Mouse (Mus musculus) CH12.LX (cell line): Measurements from ENCODE around the gene Rpn2. TPM values are rescaled to one million over a fixed set of nuclear protein-coding genes. Genes with fewer than 3 reads are reported as not detected.

Experiments
- DNase-seq: peaks from one replicate; pipeline ENCODE4 v3.0.0-alpha.2; 2013; ENCODE audit errors: extremely low read depth
- H3K27ac ChIP-seq: 2 replicates; pipeline ENCODE4 v1.5.1; 2012; ENCODE audit warnings: low read depth, mild to moderate bottlenecking, control low read depth, moderate library complexity; ENCODE audit not compliant: insufficient read depth
- H3K27me3 ChIP-seq: replicated peaks from 2 replicates; pipeline ENCODE3; 2012; ENCODE audit warnings: inconsistent platforms
- H3K36me3 ChIP-seq, 2 experiments: replicated peaks in 1 of 2; 2 replicates each; pipeline versions ENCODE3 to v1.6.1; 2012; ENCODE audit warnings: inconsistent platforms in 1 of 2, low read length in 1 of 2, mild to moderate bottlenecking in 1 of 2, mixed read lengths in 1 of 2, moderate library complexity in 1 of 2; ENCODE audit not compliant: control insufficient read depth in 1 of 2, insufficient read depth in 1 of 2
- H3K4me1 ChIP-seq, 2 experiments: 2 replicates each; pipeline ENCODE4 v1.6.1; 2012; ENCODE audit warnings: inconsistent platforms in 1 of 2, moderate library complexity in 1 of 2; ENCODE audit not compliant: insufficient read depth in 2 of 2, control insufficient read depth in 1 of 2
- H3K4me2 ChIP-seq: 2 replicates; pipeline ENCODE4 v1.6.1; 2012; ENCODE audit warnings: low read depth, mild to moderate bottlenecking, control low read depth; ENCODE audit not compliant: poor library complexity, insufficient read depth, severe bottlenecking
- H3K4me3 ChIP-seq, 3 experiments: fragments of 150-350 bp in 1 of 3; sonication (generic) in 1 of 3; replicated peaks in 1 of 3; 2 replicates each; pipeline versions ENCODE3 to v1.5.1; 2011 to 2012; ENCODE audit warnings: low read depth in 2 of 3, low read length in 2 of 3, mild to moderate bottlenecking in 2 of 3, moderate library complexity in 2 of 3, control low read depth in 1 of 3, improper control_type of control experiment in 1 of 3, inconsistent platforms in 1 of 3, mixed read lengths in 1 of 3; ENCODE audit not compliant: poor library complexity in 1 of 3
- H3K79me2 ChIP-seq: replicated peaks from 2 replicates; pipeline ENCODE4 v1.6.1; 2012; ENCODE audit warnings: mild to moderate bottlenecking, moderate library complexity; ENCODE audit not compliant: control insufficient read depth, poor library complexity, insufficient read depth, severe bottlenecking; ENCODE audit errors: extremely low read depth
- H3K9ac ChIP-seq: 2 replicates; pipeline ENCODE4 v1.6.1; 2012; ENCODE audit warnings: low read depth, mild to moderate bottlenecking, control low read depth, moderate library complexity; ENCODE audit not compliant: insufficient read depth
- H3K9me3 ChIP-seq: replicated peaks from 2 replicates; pipeline ENCODE3; 2012; ENCODE audit warnings: low read length, inconsistent platforms, mixed read lengths
- CHD2 ChIP-seq: IDR thresholded peaks from 2 replicates; pipeline ENCODE4 v1.6.1; 2011; ENCODE audit warnings: low read length, improper control_type of control experiment
- E2F4 ChIP-seq: IDR thresholded peaks from 2 replicates; pipeline ENCODE4 v1.6.1; 2011; ENCODE audit warnings: low read depth, low read length, improper control_type of control experiment; ENCODE audit not compliant: insufficient replicate concordance
- ELF1 ChIP-seq: IDR thresholded peaks from 2 replicates; pipeline ENCODE4 v1.6.1; 2014; ENCODE audit warnings: low read depth, mild to moderate bottlenecking, inconsistent platforms, low read length, improper control_type of control experiment
- ETS1 ChIP-seq: conservative IDR thresholded peaks from 2 replicates; pipeline ENCODE4 v1.6.1; 2012; ENCODE audit warnings: low read depth, mild to moderate bottlenecking, inconsistent platforms, low read length, improper control_type of control experiment, moderate library complexity
- GABPA ChIP-seq: IDR thresholded peaks from 2 replicates; pipeline ENCODE4 v1.6.1; 2012; ENCODE audit warnings: low read depth, low read length, improper control_type of control experiment, inconsistent platforms; ENCODE audit not compliant: insufficient replicate concordance
- HCFC1 ChIP-seq: IDR thresholded peaks from 2 replicates; pipeline ENCODE4 v1.6.1; 2012; ENCODE audit warnings: low read depth, mild to moderate bottlenecking, inconsistent platforms, low read length, improper control_type of control experiment
- MAFK ChIP-seq: IDR thresholded peaks from 2 replicates; pipeline ENCODE4 v1.6.1; 2011; ENCODE audit warnings: low read length, improper control_type of control experiment; ENCODE audit not compliant: insufficient replicate concordance
- MAX ChIP-seq: IDR thresholded peaks from 2 replicates; pipeline ENCODE4 v1.6.1; 2011; ENCODE audit warnings: low read length, improper control_type of control experiment
- MAZ ChIP-seq: IDR thresholded peaks from 2 replicates; pipeline ENCODE4 v1.6.1; 2012; ENCODE audit warnings: low read depth, mild to moderate bottlenecking, inconsistent platforms, low read length, improper control_type of control experiment, moderate library complexity
- MEF2A ChIP-seq: IDR thresholded peaks from 2 replicates; pipeline ENCODE4 v1.6.1; 2014; ENCODE audit warnings: low read depth, mild to moderate bottlenecking, inconsistent platforms, low read length, improper control_type of control experiment, borderline replicate concordance
- MXI1 ChIP-seq: IDR thresholded peaks from 2 replicates; pipeline ENCODE4 v1.6.1; 2011; ENCODE audit warnings: mild to moderate bottlenecking, low read depth, low read length, improper control_type of control experiment
- MYC ChIP-seq: IDR thresholded peaks from 2 replicates; pipeline ENCODE4 v1.6.1; 2011; ENCODE audit warnings: low read depth, mild to moderate bottlenecking, improper control_type of control experiment, low read length
- NRF1 ChIP-seq: IDR thresholded peaks from 2 replicates; pipeline ENCODE4 v1.6.1; 2014; ENCODE audit warnings: low read depth, mild to moderate bottlenecking, inconsistent platforms, low read length, improper control_type of control experiment, moderate library complexity
- POLR2A ChIP-seq: IDR thresholded peaks from 2 replicates; pipeline ENCODE4 v1.6.1; 2011; ENCODE audit warnings: low read depth, mild to moderate bottlenecking, improper control_type of control experiment, low read length
- POLR2AphosphoS2 ChIP-seq: IDR thresholded peaks from 2 replicates; pipeline ENCODE4 v1.6.1; 2011; ENCODE audit warnings: low read depth, low read length, improper control_type of control experiment
- RCOR1 ChIP-seq: conservative IDR thresholded peaks from 2 replicates; pipeline ENCODE4 v1.6.1; 2012; ENCODE audit warnings: low read depth, mild to moderate bottlenecking, inconsistent platforms, low read length, improper control_type of control experiment
- SIN3A ChIP-seq: IDR thresholded peaks from 2 replicates; pipeline ENCODE4 v1.6.1; 2012; ENCODE audit warnings: low read length, improper control_type of control experiment, inconsistent platforms
- UBTF ChIP-seq: IDR thresholded peaks from 2 replicates; pipeline ENCODE4 v1.6.1; 2012; ENCODE audit warnings: low read depth, mild to moderate bottlenecking, inconsistent platforms, low read length, improper control_type of control experiment, moderate library complexity
- USF1 ChIP-seq: IDR thresholded peaks from 2 replicates; pipeline ENCODE4 v1.6.1; 2014; ENCODE audit warnings: low read depth, mild to moderate bottlenecking, inconsistent platforms, low read length, improper control_type of control experiment
- ZKSCAN1 ChIP-seq: IDR thresholded peaks from 2 replicates; pipeline ENCODE4 v1.6.1; 2012; ENCODE audit warnings: low read depth, inconsistent platforms, low read length, improper control_type of control experiment, borderline replicate concordance
- dilution Hi-C: fragments of 300-500 bp; cut with MboI; formaldehyde crosslinking; loops from 2 replicates; pipeline ENCODE4 v1.14.3; 2020; ENCODE audit warnings: low sequenced_read_pairs; ENCODE audit not compliant: extremely low pct_unique_long_range_greater_than_20kb, extremely low pct_ligation_motif_present
- in situ Hi-C: fragments of 300-500 bp; cut with MboI; formaldehyde crosslinking; loops from 3 replicates; pipeline ENCODE4 v1.14.3; 2019; ENCODE audit warnings: low sequenced_read_pairs, low pct_ligation_motif_present, low pct_unique_long_range_greater_than_20kb, mixed read lengths
- polyA plus RNA-seq: library from polyadenylated mRNA; unstranded; fragments of >175 nt; gene quantifications from 2 replicates; pipeline ENCODE4 v1.2.1, GENCODE M21; 2012; ENCODE audit warnings: low read depth; ENCODE audit not compliant: insufficient read length
- total RNA-seq, 2 experiments: library from RNA; depleted of rRNA; stranded (reverse); fragments of 300-350 nt in 1 of 2; fragments of >200 nt in 1 of 2; gene quantifications; 2 replicates each; pipeline ENCODE4 v1.2.3; 2012 to 2014

The Rpn2 gene
- total and polyA plus RNA-seq, 3 experiments = 296 to 336 (median 301) TPM

GRCm38 (mm10) chr2:157316358-157316933 lies 37.6 kb downstream of the Rpn2 start:
- dilution Hi-C loops = no loop called here
- H3K27ac ChIP-seq = no peak overlapping the region
- no peak for TF ChIP-seq ELF1
- in situ Hi-C loops = no loop called here
- H3K4me3 ChIP-seq = no peak overlapping the region
- no peak for DNase-seq
- no peaks in the 10 kb centered on the region for H3K4me1 ChIP-seq
- no peak overlapping the region for H3K4me2 ChIP-seq
- H3K36me3 ChIP-seq = peaks cover 82 to 92% of the 10 kb centered on the region in 2 experiments
- H3K9ac ChIP-seq = no peak overlapping the region
- H3K9me3 ChIP-seq = no peaks in the 10 kb centered on the region
- H3K79me2 ChIP-seq = no peaks in the 10 kb centered on the region
- H3K27me3 ChIP-seq = no peaks in the 10 kb centered on the region

GRCm38 (mm10) chr2:157317220-157317619 lies 38.4 kb downstream of the Rpn2 start:
- no peak for DNase-seq
- TF ChIP-seq MAX (no peak), MAZ (no peak), ELF1 (no peak), POLR2A (no peak), UBTF (no peak), MAFK (no peak), ZKSCAN1 (no peak), SIN3A (no peak), USF1 (no peak), ETS1 (no peak), RCOR1 (no peak), NRF1 (no peak), E2F4 (no peak), HCFC1 (no peak), MEF2A (no peak), MYC (no peak), GABPA (no peak), POLR2AphosphoS2 (no peak), MXI1 (no peak), CHD2 (no peak)
- TF ChIP-seq, all 38 proteins: peak for 0
- H3K4me2 ChIP-seq = no peak overlapping the region
- H3K27ac ChIP-seq = no peak overlapping the region
- H3K9me3 ChIP-seq = no peaks in the 10 kb centered on the region
- dilution Hi-C loops (no loop called here), in situ Hi-C loops (no loop called here)
- peaks cover 82 to 94% of the 10 kb centered on the region in 2 experiments for H3K36me3 ChIP-seq
- no peaks in the 10 kb centered on the region for H3K4me1 ChIP-seq
- H3K9ac ChIP-seq = no peak overlapping the region
- no peak overlapping the region for H3K4me3 ChIP-seq
- H3K27me3 ChIP-seq = no peaks in the 10 kb centered on the region
- H3K79me2 ChIP-seq = no peaks in the 10 kb centered on the region
